Mouse (Mus musculus): Measurements from ENCODE around the gene Synpr. TPM values are rescaled to one million over a fixed set of nuclear protein-coding genes. Genes with fewer than 3 reads are reported as not detected.

The Synpr gene
- total and polyA plus RNA-seq, 3 experiments, result not detected

- dilution Hi-C loops (cut with MboI; ENCODE audit: extremely low pct_ligation_motif_present, extremely low pct_unique_long_range_greater_than_20kb, low sequenced_read_pairs) (no loop called here), in situ Hi-C loops (cut with MboI; ENCODE audit: low pct_ligation_motif_present, low pct_unique_long_range_greater_than_20kb, low sequenced_read_pairs) (no loop called here)
- no peak overlapping the region for H3K27ac ChIP-seq (ENCODE audit: insufficient read depth, low read depth)
- peaks cover 0 to 6% of the 10 kb centered on the region in 2 experiments; a peak in 1 of 4 replicates for H3K4me1 ChIP-seq (ENCODE audit: control insufficient read depth in 1 of 2, insufficient read depth in 2 of 2)
- H3K9me3 ChIP-seq (replicated peaks; ENCODE audit: low read length), result no peaks in the 10 kb centered on the region
- H3K27me3 ChIP-seq (replicated peaks), result no peaks in the 10 kb centered on the region
- no peaks in the 10 kb centered on the region for H3K79me2 ChIP-seq (replicated peaks; ENCODE audit: control insufficient read depth, extremely low read depth, insufficient read depth, poor library complexity, severe bottlenecking)
- no peaks in the 10 kb centered on the region for H3K36me3 ChIP-seq (replicated peaks in 1 of 2; ENCODE audit: control insufficient read depth in 1 of 2, insufficient read depth in 1 of 2, low read length in 1 of 2)
- H3K9ac ChIP-seq (ENCODE audit: insufficient read depth, low read depth), result no peak overlapping the region
- H3K4me3 ChIP-seq (replicated peaks in 1 of 3; ENCODE audit: low read depth in 2 of 3, low read length in 2 of 3, poor library complexity in 1 of 3), result no peak overlapping the region
- peak overlapping the region; percentile 71 for H3K4me2 ChIP-seq (ENCODE audit: insufficient read depth, low read depth, poor library complexity, severe bottlenecking)
- DNase-seq (ENCODE audit: extremely low read depth), result no peak
- TF ChIP-seq ZNF384 (IDR thresholded peaks at IDR 0.05; ENCODE audit: low read depth, low read length), result no peak
- no peak for TF ChIP-seq RCOR1 (conservative IDR thresholded peaks at IDR 0.05; ENCODE audit: low read depth, low read length)
- TF ChIP-seq POLR2AphosphoS2 (IDR thresholded peaks at IDR 0.05; ENCODE audit: low read depth, low read length), result no peak
- no peak for TF ChIP-seq CHD1 (IDR thresholded peaks at IDR 0.05; ENCODE audit: low read depth, low read length)
- TF ChIP-seq PAX5 (IDR thresholded peaks at IDR 0.05; ENCODE audit: low read length), result no peak
- no peak for TF ChIP-seq BHLHE40 (IDR thresholded peaks at IDR 0.05; ENCODE audit: low read depth, low read length)
- no peak for TF ChIP-seq IRF4 (IDR thresholded peaks at IDR 0.05; ENCODE audit: low read depth, low read length)
- TF ChIP-seq GABPA (IDR thresholded peaks at IDR 0.05; ENCODE audit: insufficient replicate concordance, low read depth, low read length), result no peak
- TF ChIP-seq SIN3A (IDR thresholded peaks at IDR 0.05; ENCODE audit: low read length), result no peak
- no peak for TF ChIP-seq TBP (conservative IDR thresholded peaks at IDR 0.05; ENCODE audit: low read depth, low read length)
- TF ChIP-seq POLR2A (IDR thresholded peaks at IDR 0.05; ENCODE audit: low read depth, low read length), result no peak
- no peak for TF ChIP-seq KAT2A (IDR thresholded peaks at IDR 0.05; ENCODE audit: insufficient replicate concordance, low read length)
Measured at GRCm38 (mm10) chr14:13593321-13593940, 308.9 kb downstream of the Synpr start.

- no peaks in the 10 kb centered on the region for H3K36me3 ChIP-seq (replicated peaks in 1 of 2; ENCODE audit: control insufficient read depth in 1 of 2, insufficient read depth in 1 of 2, low read length in 1 of 2)
- no peak overlapping the region for H3K27ac ChIP-seq (ENCODE audit: insufficient read depth, low read depth)
- H3K4me3 ChIP-seq (replicated peaks in 1 of 3; ENCODE audit: low read depth in 2 of 3, low read length in 2 of 3, poor library complexity in 1 of 3), result no peak overlapping the region
- H3K79me2 ChIP-seq (replicated peaks; ENCODE audit: control insufficient read depth, extremely low read depth, insufficient read depth, poor library complexity, severe bottlenecking), result no peaks in the 10 kb centered on the region
- H3K9me3 ChIP-seq (replicated peaks; ENCODE audit: low read length), result no peaks in the 10 kb centered on the region
- no peak overlapping the region for H3K4me2 ChIP-seq (ENCODE audit: insufficient read depth, low read depth, poor library complexity, severe bottlenecking)
- H3K4me1 ChIP-seq (ENCODE audit: control insufficient read depth in 1 of 2, insufficient read depth in 2 of 2), result peaks cover 0 to 6% of the 10 kb centered on the region in 2 experiments; a peak in 1 of 4 replicates
- no peak for TF ChIP-seq RAD21 (IDR thresholded peaks at IDR 0.05; ENCODE audit: low read depth, low read length)
- no peak for TF ChIP-seq ELF1 (IDR thresholded peaks at IDR 0.05; ENCODE audit: low read depth, low read length)
- no peak for TF ChIP-seq POLR2AphosphoS2 (IDR thresholded peaks at IDR 0.05; ENCODE audit: low read depth, low read length)
- no peak for TF ChIP-seq ZKSCAN1 (IDR thresholded peaks at IDR 0.05; ENCODE audit: borderline replicate concordance, low read depth, low read length)
- TF ChIP-seq MAZ (IDR thresholded peaks at IDR 0.05; ENCODE audit: low read depth, low read length), result no peak
- TF ChIP-seq ZMIZ1 (IDR thresholded peaks at IDR 0.05; ENCODE audit: low read depth, low read length), result no peak
- TF ChIP-seq PAX5 (IDR thresholded peaks at IDR 0.05; ENCODE audit: low read length), result no peak
- no peak for TF ChIP-seq GABPA (IDR thresholded peaks at IDR 0.05; ENCODE audit: insufficient replicate concordance, low read depth, low read length)
- no peak for TF ChIP-seq HCFC1 (IDR thresholded peaks at IDR 0.05; ENCODE audit: low read depth, low read length)
- TF ChIP-seq USF1 (IDR thresholded peaks at IDR 0.05; ENCODE audit: low read depth, low read length), result no peak
- no peak for TF ChIP-seq USF2 (conservative IDR thresholded peaks at IDR 0.05; ENCODE audit: low read depth, low read length)
- no peak for TF ChIP-seq JUN (IDR thresholded peaks at IDR 0.05; ENCODE audit: insufficient read depth, low read depth, low read length)
- TF ChIP-seq CHD2 (IDR thresholded peaks at IDR 0.05; ENCODE audit: low read length), result no peak
- no peak for TF ChIP-seq MXI1 (IDR thresholded peaks at IDR 0.05; ENCODE audit: low read depth, low read length)
- no peak for TF ChIP-seq ZC3H11A (IDR thresholded peaks at IDR 0.05; ENCODE audit: low read depth, low read length)
- dilution Hi-C loops (cut with MboI; ENCODE audit: extremely low pct_ligation_motif_present, extremely low pct_unique_long_range_greater_than_20kb, low sequenced_read_pairs), result no loop called here
- in situ Hi-C loops (cut with MboI; ENCODE audit: low pct_ligation_motif_present, low pct_unique_long_range_greater_than_20kb, low sequenced_read_pairs), result no loop called here
- H3K27me3 ChIP-seq (replicated peaks), result no peaks in the 10 kb centered on the region
- no peak for DNase-seq (ENCODE audit: extremely low read depth)
- H3K9ac ChIP-seq (ENCODE audit: insufficient read depth, low read depth), result no peak overlapping the region
Measured at GRCm38 (mm10) chr14:13596251-13596650, 311.7 kb downstream of the Synpr start.

Measured in CH12.LX (cell line).